Mouse (Mus musculus) ovary, postnatal 36 days (tissue): Measurements from ENCODE around the gene Stk10.

Experiments used
- DNase-seq: peaks from one replicate; pipeline ENCODE4 v3.0.0; 2022; ENCODE audit warnings: low spot score, mixed read lengths

The Stk10 gene

GRCm38 (mm10) chr11:32550102-32550501, 17.0 kb downstream of the Stk10 start:
- DNase-seq: no peak

GRCm38 (mm10) chr11:32551056-32551455, 18.0 kb downstream of the Stk10 start:
- DNase-seq: no peak

GRCm38 (mm10) chr11:32551579-32552297, 18.6 kb downstream of the Stk10 start:
- DNase-seq: no peak

- DNase-seq: no peak
These were observed 19.4 kb downstream of the Stk10 start for GRCm38 (mm10) chr11:32552401-32553090.

- no peak for DNase-seq
These were observed 20.4 kb downstream of the Stk10 start for GRCm38 (mm10) chr11:32553311-32554140.

GRCm38 (mm10) chr11:32554141-32555091, 21.3 kb downstream of the Stk10 start:
- no peak for DNase-seq

- DNase-seq: no peak
These were observed 22.1 kb downstream of the Stk10 start for GRCm38 (mm10) chr11:32555103-32555689.

- DNase-seq: no peak
These were observed 23.4 kb downstream of the Stk10 start for GRCm38 (mm10) chr11:32556333-32556990.

GRCm38 (mm10) chr11:32558026-32558425, 24.9 kb downstream of the Stk10 start:
- no peak for DNase-seq

- DNase-seq: no peak
These were observed 25.6 kb downstream of the Stk10 start for GRCm38 (mm10) chr11:32558677-32559076.

GRCm38 (mm10) chr11:32560015-32560770, 27.1 kb downstream of the Stk10 start:
- DNase-seq: no peak

- DNase-seq: no peak
These were observed 28.6 kb downstream of the Stk10 start for GRCm38 (mm10) chr11:32561465-32562355.

GRCm38 (mm10) chr11:32562706-32563105, 29.6 kb downstream of the Stk10 start:
- DNase-seq: no peak

- no peak for DNase-seq
These were observed 30.6 kb downstream of the Stk10 start for GRCm38 (mm10) chr11:32563660-32564059.

GRCm38 (mm10) chr11:32564629-32565028, 31.5 kb downstream of the Stk10 start:
- DNase-seq: no peak

- no peak for DNase-seq
These were observed 32.0 kb downstream of the Stk10 start for GRCm38 (mm10) chr11:32565088-32565487.

GRCm38 (mm10) chr11:32566184-32566583, 33.1 kb downstream of the Stk10 start:
- DNase-seq: no peak

- DNase-seq: no peak
These were observed 34.1 kb downstream of the Stk10 start for GRCm38 (mm10) chr11:32567000-32567855.
